Mouse (Mus musculus) forebrain, embryonic 10.5 days (tissue): Measurements from ENCODE around the gene Kri1. TPM values are rescaled to one million over a fixed set of nuclear protein-coding genes. Genes with fewer than 3 reads are reported as not detected.
A peak's percentile ranks its signal among the peaks of the same experiment; 100 is the strongest.
"Not testable (repeated sequence)": the region's sequence is repeated elsewhere in the genome, so short reads cannot be mapped to it uniquely, and the experiment has no call there.

Experiments
- DNase-seq: peaks from one replicate; pipeline ENCODE4 v3.0.0-alpha.2; 2017; ENCODE audit warnings: low spot score; ENCODE audit errors: extremely low spot score
- H3K27ac ChIP-seq: fragments of 300-500 bp; sonication (generic); 2 replicates; pipeline ENCODE4 v1.5.1; 2016; ENCODE audit warnings: mild to moderate bottlenecking
- H3K27me3 ChIP-seq: fragments of 300-500 bp; sonication (generic); 2 replicates; pipeline ENCODE4 v1.6.1; 2016; ENCODE audit warnings: mild to moderate bottlenecking; ENCODE audit not compliant: poor library complexity, severe bottlenecking
- H3K36me3 ChIP-seq: fragments of 300-500 bp; sonication (generic); replicated peaks from 2 replicates; pipeline ENCODE4 v1.6.1; 2016; ENCODE audit warnings: mild to moderate bottlenecking, moderate library complexity
- H3K4me1 ChIP-seq: fragments of 300-500 bp; sonication (generic); 2 replicates; pipeline ENCODE4 v1.6.1; 2016
- H3K4me3 ChIP-seq: fragments of 300-500 bp; sonication (generic); 2 replicates; pipeline ENCODE4 v1.5.1; 2016; ENCODE audit warnings: mild to moderate bottlenecking, moderate library complexity
- H3K9me3 ChIP-seq: fragments of 300-500 bp; sonication (generic); 2 replicates; pipeline ENCODE4 v1.6.1; 2016; ENCODE audit warnings: mild to moderate bottlenecking, moderate library complexity
- WGBS: fragments of 180-500 bp; shearing (Covaris S2); methylation state at CpG from one replicate; pipeline ENCODE4 v1.1.7; 2016; 5-methylcytosine and 5-hydroxymethylcytosine counted together
- polyA plus RNA-seq: library from polyadenylated mRNA; unstranded; fragments of >200 nt; fragmentation: Nextera tagmentation; extraction: Ambion mirVana; gene quantifications from 2 replicates; pipeline ENCODE4 v1.2.1, GENCODE M21; 2016

Kri1 gene
- polyA plus RNA-seq, 1 experiment from 2014 or later = 18.3 TPM

GRCm38 (mm10) chr9:21322917-21323297 lies 35.1 kb upstream of the Kri1 start:
- H3K27me3 ChIP-seq, H3K9me3 ChIP-seq, DNase-seq, H3K4me3 ChIP-seq, H3K27ac ChIP-seq: not testable (repeated sequence)
- 87% methylated on average over 8 of the region's 8 CpGs for WGBS
- Histone ChIP-seq H3K4me1 (peaks cover 26% of the 10 kb centered on the region), H3K36me3 (peaks cover 21% of the 10 kb centered on the region)

GRCm38 (mm10) chr9:21322211-21322916 lies 34.6 kb upstream of the Kri1 start:
- Histone ChIP-seq H3K4me1 (peaks cover 26% of the 10 kb centered on the region), H3K27ac (0 out of 2 replicates have a peak overlapping the region, but pooled peaks have one; percentile 83), H3K9me3 (no peaks in the 10 kb centered on the region), H3K27me3 (no peaks in the 10 kb centered on the region), H3K4me3 (peak overlapping the region; percentile 85; the same call in 1 of the 2 replicates), H3K36me3 (peaks cover 21% of the 10 kb centered on the region)
- WGBS = 87% methylated on average over 19 of the region's 19 CpGs
- DNase-seq = no peak

GRCm38 (mm10) chr9:21321513-21321835 lies 33.7 kb upstream of the Kri1 start:
- Histone ChIP-seq H3K4me1 (peaks cover 26% of the 10 kb centered on the region), H3K36me3 (peaks cover 18% of the 10 kb centered on the region), H3K9me3 (no peaks in the 10 kb centered on the region), H3K27ac (peak overlapping the region; percentile 83), H3K27me3 (no peaks in the 10 kb centered on the region), H3K4me3 (peak overlapping the region; percentile 85)
- 17% methylated on average over 6 of the region's 6 CpGs for WGBS
- DNase-seq = no peak

GRCm38 (mm10) chr9:21320619-21321512 lies 33.1 kb upstream of the Kri1 start, which contains the start of gene Slc44a2:
TSS of gene Slc44a2 (plus strand) at chr9:21320698.
- Histone ChIP-seq H3K4me1 (peaks cover 26% of the 10 kb centered on the region), H3K9me3 (no peaks in the 10 kb centered on the region), H3K27me3 (no peaks in the 10 kb centered on the region), H3K4me3 (peak within 1 kb of the TSS; percentile 85), H3K27ac (peak within 1 kb of the TSS; percentile 83), H3K36me3 (peaks cover 14% of the 10 kb centered on the region)
- under 1% methylated on average over 52 of the region's 52 CpGs for WGBS
- DNase-seq = peak; percentile 85

GRCm38 (mm10) chr9:21320280-21320618 lies 32.5 kb upstream of the Kri1 start:
- no peaks in the 10 kb centered on the region for H3K27me3 ChIP-seq
- 26% methylated on average over 4 of the region's 4 CpGs for WGBS
- peaks cover 26% of the 10 kb centered on the region for H3K4me1 ChIP-seq
- no peak for DNase-seq
- H3K36me3 ChIP-seq = peaks cover 11% of the 10 kb centered on the region
- peak overlapping the region; percentile 85 for H3K4me3 ChIP-seq
- no peaks in the 10 kb centered on the region for H3K9me3 ChIP-seq
- H3K27ac ChIP-seq = peak overlapping the region; percentile 83

GRCm38 (mm10) chr9:21319503-21319902 lies 31.7 kb upstream of the Kri1 start:
- DNase-seq = no peak
- 92% methylated on average over 4 of the region's 4 CpGs for WGBS
- Histone ChIP-seq H3K4me3 (no peak overlapping the region), H3K4me1 (peaks cover 26% of the 10 kb centered on the region), H3K9me3 (no peaks in the 10 kb centered on the region), H3K27ac (no peak overlapping the region), H3K27me3 (no peaks in the 10 kb centered on the region), H3K36me3 (peaks cover 5% of the 10 kb centered on the region)

- Histone ChIP-seq H3K27me3 (no peaks in the 10 kb centered on the region), H3K36me3 (no peaks in the 10 kb centered on the region), H3K4me3 (no peak overlapping the region), H3K27ac (no peak overlapping the region), H3K4me1 (peaks cover 26% of the 10 kb centered on the region), H3K9me3 (no peaks in the 10 kb centered on the region)
- DNase-seq = no peak
- 91% methylated on average over 6 of the region's 6 CpGs for WGBS
Measured at GRCm38 (mm10) chr9:21318792-21319191, 31.0 kb upstream of the Kri1 start.

- 83% methylated on average over 7 of the region's 7 CpGs for WGBS
- no peak overlapping the region for H3K27ac ChIP-seq
Measured at GRCm38 (mm10) chr9:21316696-21317095, 28.9 kb upstream of the Kri1 start.

GRCm38 (mm10) chr9:21315421-21315820 lies 27.7 kb upstream of the Kri1 start:
- H3K9me3 ChIP-seq = no peaks in the 10 kb centered on the region
- no peak overlapping the region for H3K4me3 ChIP-seq
- WGBS = 68% methylated on average over 5 of the region's 5 CpGs

More at GRCm38 (mm10) chr9:21316696-21317095, 28.9 kb upstream of the Kri1 start:
- Histone ChIP-seq H3K36me3 (no peaks in the 10 kb centered on the region), H3K27me3 (peaks cover 18% of the 10 kb centered on the region), H3K4me1 (peaks cover 19% of the 10 kb centered on the region), H3K9me3 (no peaks in the 10 kb centered on the region), H3K4me3 (no peak overlapping the region)
- no peak for DNase-seq

GRCm38 (mm10) chr9:21314367-21315140 lies 26.8 kb upstream of the Kri1 start:
- 88% methylated on average over 9 of the region's 9 CpGs for WGBS
- Histone ChIP-seq H3K27ac (no peak overlapping the region), H3K4me1 (peaks cover 6% of the 10 kb centered on the region; the same call in 1 of the 2 replicates), H3K4me3 (no peak overlapping the region), H3K9me3 (no peaks in the 10 kb centered on the region), H3K27me3 (peaks cover 34% of the 10 kb centered on the region), H3K36me3 (no peaks in the 10 kb centered on the region)
- DNase-seq = no peak

More at GRCm38 (mm10) chr9:21315421-21315820, 27.7 kb upstream of the Kri1 start:
- peaks cover 8% of the 10 kb centered on the region for H3K4me1 ChIP-seq
- H3K27ac ChIP-seq = no peak overlapping the region
- no peaks in the 10 kb centered on the region for H3K36me3 ChIP-seq
- H3K27me3 ChIP-seq = peaks cover 29% of the 10 kb centered on the region
- DNase-seq = no peak

- H3K36me3 ChIP-seq = no peaks in the 10 kb centered on the region
- no peak overlapping the region for H3K27ac ChIP-seq
- peaks cover 8% of the 10 kb centered on the region; the same call in 1 of the 2 replicates for H3K4me1 ChIP-seq
- H3K27me3 ChIP-seq = peaks cover 34% of the 10 kb centered on the region
- WGBS = 7% methylated on average over 11 of the region's 11 CpGs
- DNase-seq = peak; percentile 88
- no peak overlapping the region for H3K4me3 ChIP-seq
- H3K9me3 ChIP-seq = no peaks in the 10 kb centered on the region
Measured at GRCm38 (mm10) chr9:21313394-21313793, 25.6 kb upstream of the Kri1 start.

- DNase-seq = no peak
- no peaks in the 10 kb centered on the region for H3K9me3 ChIP-seq
- 9% methylated on average over 35 of the region's 35 CpGs for WGBS
- H3K36me3 ChIP-seq = no peaks in the 10 kb centered on the region
- peak within 1 kb of the TSS; percentile 24 for H3K4me3 ChIP-seq
- peaks cover 8% of the 10 kb centered on the region; the same call in 1 of the 2 replicates for H3K4me1 ChIP-seq
- H3K27ac ChIP-seq = no peak within 1 kb of the TSS
- peaks cover 34% of the 10 kb centered on the region for H3K27me3 ChIP-seq
Measured at GRCm38 (mm10) chr9:21312134-21312533, 24.4 kb upstream of the Kri1 start, which contains the start of gene Ap1m2. TSS of gene Ap1m2 (minus strand) at chr9:21312337.
